Mouse (Mus musculus) E14TG2a.4 (cell line): ENCODE measurements at regions not wholly inside any gene's neighbourhood (a gene's known extent, or its start where the extent isn't known, plus 50 kb on each side); places are given as distances from the start of the nearest gene placed in this dataset.

ENCODE experiments used
- CTCF ChIP-seq: conservative IDR thresholded peaks from 2 replicates; pipeline ENCODE4 v1.5.1; 2014; ENCODE audit warnings: low read length
- NANOG ChIP-seq: IDR thresholded peaks from 2 replicates; pipeline ENCODE4 v1.6.1; 2014; ENCODE audit warnings: borderline replicate concordance, low read length, mixed read lengths

DNA sequence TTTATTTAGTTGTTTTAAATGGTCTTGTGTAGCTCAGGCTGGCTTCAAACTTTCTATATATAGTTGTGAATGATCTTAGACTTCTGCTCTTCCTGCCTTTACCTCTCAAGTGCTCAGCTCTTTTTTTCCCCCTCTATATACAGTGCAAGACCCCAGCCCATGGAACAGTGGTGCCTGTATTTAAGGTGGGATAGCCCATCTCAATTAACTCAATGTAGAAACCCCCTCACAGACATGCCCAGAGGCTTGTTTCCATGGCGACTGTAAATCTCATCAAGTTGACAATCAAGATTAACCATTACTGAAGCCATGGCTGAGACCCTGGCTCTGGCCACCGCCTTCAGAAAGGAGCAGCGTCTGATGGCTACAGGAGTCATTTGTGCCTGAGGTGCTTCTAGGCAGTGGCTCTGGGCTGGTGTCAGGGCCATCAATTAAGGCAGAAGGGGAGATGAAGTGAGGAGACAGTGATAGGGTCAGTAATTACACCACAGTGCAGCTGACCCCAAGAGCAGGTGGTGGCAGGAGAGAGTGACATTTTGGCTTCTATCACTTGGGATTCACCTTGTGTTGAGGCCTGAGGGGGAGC, 161.4 kb upstream of the Cxcr4 start:
- TF ChIP-seq NANOG (no peak), CTCF (no peak)
